Mouse (Mus musculus) lung, postnatal 36 days (tissue): ENCODE measurements at regions not wholly inside any gene's neighbourhood (a gene's known extent, or its start where the extent isn't known, plus 50 kb on each side); places are given as distances from the start of the nearest gene placed in this dataset.
A peak's percentile ranks its signal among the peaks of the same experiment; 100 is the strongest.

Source experiments
- DNase-seq: peaks from one replicate; pipeline ENCODE4 v3.0.0; 2022; ENCODE audit warnings: mixed read lengths

DNA sequence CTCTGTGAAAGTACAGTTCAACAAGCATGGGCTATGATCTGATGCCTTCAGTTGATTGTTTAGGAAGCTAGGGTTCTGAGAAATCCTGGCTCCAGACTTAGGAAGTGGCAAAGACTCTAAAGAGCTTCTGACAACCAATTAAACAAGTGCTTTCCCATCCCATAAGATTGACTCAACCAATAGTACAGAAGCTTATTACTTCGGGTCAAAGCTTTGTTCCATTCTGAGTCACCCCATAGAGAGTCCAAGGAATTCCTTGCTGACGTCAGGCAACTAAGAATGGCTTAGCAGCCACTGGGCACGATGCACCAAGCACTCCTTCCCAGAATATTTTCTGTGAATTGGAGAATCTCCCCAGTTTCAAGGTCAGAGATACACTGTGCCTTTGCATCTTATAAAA lies 59.0 kb upstream of the Ntm start:
- no peak for DNase-seq

DNA sequence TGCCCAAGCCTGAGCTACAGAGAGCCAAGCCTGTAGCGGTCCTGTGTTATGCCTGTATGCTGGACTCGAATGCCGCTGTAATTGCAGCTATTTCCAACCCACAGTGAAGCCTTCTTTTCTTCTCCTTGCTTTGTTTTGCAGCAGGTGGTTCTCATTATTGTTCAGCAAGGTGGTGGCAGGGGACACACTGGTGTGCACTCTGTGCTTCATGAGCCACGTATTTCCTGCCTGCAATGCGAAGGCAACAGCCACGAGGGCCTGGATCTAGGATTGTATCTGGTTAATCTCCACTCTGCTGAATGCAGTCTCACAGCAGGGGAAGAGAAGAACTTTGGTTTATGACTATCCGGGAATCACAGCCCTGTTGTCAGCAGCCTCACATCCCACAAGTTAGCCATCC lies 62.3 kb upstream of the Ntm start:
- DNase-seq, result no peak

DNA sequence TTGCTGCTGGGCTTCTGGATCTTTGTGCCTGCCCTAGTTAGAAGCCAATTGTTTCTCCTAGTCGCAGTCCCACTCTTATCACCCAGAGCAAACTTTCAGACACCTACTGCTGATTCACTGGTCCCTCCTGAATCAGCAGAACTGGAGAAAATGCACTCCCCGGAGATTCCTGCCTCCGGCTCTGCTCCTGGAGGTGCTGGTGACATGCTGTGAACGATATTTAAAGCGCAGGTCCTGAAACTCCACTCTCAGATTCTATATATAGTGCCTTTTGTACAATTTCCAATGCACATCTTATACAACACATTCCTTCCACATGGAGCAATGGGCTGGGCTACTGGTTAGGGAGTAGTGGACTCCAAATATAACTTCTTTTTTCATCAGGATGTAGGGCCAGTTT lies 64.0 kb upstream of the Ntm start:
- no peak for DNase-seq

DNA sequence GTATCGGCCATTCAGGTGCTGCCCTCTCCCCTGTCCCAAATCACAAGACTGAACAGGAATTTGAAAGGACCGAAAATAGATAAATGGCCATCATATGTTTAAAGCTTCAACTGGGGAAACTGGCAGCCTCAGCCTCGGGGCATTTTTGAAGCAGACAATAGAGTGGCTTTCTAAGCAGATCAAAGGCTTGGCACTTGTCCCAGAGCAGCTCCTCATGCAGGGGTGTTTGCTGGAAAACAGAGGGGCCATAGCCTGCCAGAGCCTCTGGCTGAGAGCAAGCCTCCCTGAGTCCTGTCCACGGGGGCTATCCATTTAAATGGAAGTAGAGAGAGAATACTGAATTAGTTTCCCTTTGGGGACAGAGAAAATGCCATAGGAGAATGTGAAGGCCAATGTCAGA lies 77.5 kb upstream of the Ntm start:
- DNase-seq, result no peak

DNA sequence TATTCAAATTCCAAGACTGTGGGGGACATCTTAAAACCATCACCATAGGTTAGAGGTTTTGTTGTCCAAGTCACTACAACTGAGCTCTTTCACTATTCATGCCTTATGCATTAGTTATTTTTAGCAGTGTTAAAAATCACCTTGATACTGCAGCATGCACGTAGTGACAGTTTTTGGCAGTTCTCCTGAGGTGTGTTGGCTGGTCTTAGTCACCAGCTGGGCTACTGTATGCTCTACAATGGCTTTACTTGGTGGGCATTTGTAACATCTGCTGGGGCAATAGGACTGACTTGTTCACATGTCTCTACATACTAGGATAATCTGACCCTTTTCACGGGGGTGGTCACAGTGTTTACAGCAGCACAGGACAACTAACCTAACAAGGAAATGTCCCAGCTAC lies 101.6 kb upstream of the Ntm start:
- DNase-seq, result no peak

DNA sequence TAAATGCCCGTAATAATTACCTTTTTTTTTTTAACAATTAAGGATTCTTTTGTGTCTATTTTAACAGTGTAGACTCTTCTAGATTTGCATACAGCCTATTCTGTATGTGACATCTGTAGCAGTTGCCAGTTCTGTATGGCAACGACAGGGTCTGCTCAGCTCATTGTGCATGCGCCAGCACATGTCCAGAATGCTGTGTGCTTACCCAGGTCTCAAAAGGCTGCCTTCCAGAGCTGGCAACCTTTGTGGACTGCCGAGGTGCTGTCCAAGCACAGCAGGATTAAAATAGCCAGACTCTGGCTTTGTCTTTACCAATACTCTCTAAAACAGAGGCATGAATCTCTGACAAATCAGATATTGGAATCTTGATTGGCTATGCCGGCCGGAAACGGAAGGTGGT lies 105.0 kb upstream of the Ntm start:
- no peak for DNase-seq

DNA sequence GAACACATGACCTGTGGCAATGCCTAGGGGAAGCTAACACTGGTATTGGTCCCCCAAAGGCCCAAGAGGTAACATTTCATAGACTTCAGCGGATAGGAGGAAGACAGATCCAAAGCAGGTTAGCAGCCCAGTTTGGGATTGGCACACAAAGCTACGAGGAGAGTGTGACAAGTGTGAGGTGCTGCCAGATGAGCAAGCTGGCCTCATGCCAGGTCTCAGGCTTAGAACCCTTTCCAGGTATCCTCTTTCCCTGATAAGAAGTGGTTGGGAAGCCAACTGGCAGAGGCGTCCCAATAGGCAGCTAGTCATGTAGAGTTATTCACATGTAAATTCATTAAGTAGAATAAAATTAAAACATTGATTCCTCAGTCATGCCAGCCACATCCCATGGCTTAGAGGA lies 112.3 kb upstream of the Ntm start:
- no peak for DNase-seq

DNA sequence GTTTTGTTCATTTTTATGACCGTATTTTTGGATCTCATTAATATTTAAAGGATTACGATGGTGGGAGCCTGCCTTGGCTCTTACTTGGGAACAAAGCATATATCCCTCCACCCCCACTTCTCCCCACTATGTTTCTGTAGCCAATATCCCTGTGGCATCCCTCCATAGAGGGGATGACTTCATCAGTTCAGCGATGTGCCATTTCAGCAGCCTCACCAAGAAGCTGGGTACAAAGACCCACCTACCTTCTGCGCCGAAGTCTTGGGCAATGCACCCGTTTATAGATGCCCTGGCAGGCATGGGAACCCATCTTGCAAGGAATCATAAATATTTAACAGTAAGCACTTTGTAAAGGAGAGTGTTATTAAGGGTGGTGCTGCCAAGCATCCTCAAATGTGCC lies 113.1 kb upstream of the Ntm start:
- no peak for DNase-seq

DNA sequence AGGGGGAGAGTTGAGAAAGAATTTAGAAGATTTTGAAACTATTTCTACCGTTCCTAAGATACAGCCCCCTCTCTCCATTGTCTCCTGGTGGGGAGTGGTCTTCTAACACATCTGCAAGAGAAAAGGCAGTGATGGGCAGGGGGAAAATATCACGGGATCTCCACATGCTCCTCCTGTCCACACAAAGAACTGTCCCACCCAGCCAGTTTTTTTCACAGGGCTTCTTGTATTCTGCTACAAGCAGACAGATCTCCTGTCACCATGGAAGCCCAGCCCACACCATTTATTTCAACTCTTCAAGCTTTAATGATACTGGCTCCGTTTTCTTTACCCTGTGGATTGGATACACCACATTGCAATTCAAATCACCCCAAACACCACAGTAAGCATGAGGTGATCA lies 113.5 kb upstream of the Ntm start:
- no peak for DNase-seq

DNA sequence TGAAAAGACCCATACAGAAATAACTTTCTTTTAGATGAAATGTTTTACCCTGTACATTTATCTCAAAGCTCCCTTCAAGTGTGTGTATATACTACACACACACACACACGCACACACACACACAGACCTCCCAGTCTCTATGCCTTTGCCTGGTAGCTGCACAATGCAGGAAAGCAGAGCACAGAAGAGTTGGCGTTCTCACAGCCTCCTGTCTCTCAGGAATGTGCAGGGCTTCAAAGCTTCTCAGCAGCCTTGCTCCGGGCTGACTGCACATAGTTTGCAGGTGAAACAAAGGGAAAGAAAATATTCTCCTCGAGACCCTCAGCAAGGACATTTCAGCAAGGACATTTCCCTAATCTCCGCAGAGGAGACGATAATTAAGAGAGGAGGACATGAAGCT lies 139.0 kb upstream of the Ntm start:
- DNase-seq, result no peak

DNA sequence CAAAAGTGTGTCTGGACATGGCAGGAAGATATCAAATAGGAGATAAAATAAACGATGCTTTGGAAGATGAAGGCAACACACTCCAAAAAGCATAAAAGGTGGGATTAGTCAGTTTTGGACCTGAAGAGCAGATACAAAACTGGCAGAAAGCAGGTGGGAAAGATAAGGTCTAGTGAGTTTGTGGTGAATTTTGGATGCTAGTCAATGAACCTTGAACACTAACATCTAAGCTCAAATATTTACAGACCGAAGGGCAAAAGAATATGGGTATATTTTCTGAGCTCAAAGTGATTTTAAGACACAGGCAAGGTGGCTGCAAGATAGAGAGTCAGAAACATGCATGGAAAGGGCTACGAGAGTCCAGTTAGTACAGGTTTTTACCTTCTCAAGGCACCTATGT lies 159.4 kb upstream of the Ntm start:
- DNase-seq, result no peak

DNA sequence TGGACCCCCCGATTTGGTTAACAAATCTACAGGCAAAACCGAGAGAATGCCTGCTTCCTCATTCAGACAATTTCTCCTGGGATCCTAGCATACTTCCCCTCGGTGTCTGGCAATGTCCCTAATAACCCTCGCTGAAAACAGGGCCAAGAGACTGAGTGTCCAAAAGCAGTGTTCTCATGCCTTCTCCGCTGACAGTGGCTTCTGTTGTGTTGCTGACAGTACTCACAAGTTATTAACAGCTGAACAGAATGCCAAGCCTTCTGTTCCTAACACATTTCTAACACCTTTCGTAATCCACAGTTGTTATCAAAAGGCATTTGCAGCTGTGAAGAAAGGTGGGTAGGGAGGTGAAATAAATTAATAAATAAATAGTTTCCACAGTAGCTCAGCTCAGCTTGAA lies 166.2 kb upstream of the Ntm start:
- no peak for DNase-seq

DNA sequence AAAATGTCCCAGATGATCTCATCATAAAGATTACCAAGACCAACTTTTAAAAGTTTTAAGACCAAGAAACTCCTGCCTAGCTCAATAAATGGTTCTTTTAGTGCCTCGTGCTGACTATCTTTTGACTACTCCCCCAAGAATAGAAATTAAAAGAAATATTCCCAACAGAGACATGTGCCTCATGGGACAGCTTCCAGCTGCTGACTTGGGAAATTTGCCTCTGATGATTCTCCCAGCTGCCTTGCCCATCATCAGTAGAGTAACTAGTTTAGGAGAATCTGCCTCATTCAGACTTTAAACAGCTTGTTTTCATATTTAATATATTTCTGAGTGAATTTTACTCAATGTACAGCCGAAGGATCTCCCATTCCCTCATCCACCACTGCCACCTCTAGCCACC lies 168.7 kb upstream of the Ntm start:
- no peak for DNase-seq

DNA sequence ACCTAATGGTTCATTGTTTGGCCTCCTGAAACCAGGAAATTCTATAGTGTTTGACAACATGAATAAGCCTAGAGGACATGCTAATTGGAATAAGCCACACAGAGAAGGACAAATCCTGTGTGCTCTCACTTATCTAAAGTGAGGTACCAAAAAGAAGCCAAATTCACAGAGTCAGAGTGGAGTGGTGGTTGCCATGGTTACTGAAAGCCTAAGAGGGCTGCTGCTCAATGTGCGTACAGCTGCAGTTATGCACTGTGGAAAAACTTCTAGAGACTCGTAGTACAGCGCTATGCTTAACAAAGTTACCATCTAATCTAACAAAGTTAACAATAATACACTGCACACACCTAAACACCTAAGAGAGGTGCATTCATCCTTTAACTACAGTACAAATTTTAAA lies 171.4 kb upstream of the Ntm start:
- no peak for DNase-seq

DNA sequence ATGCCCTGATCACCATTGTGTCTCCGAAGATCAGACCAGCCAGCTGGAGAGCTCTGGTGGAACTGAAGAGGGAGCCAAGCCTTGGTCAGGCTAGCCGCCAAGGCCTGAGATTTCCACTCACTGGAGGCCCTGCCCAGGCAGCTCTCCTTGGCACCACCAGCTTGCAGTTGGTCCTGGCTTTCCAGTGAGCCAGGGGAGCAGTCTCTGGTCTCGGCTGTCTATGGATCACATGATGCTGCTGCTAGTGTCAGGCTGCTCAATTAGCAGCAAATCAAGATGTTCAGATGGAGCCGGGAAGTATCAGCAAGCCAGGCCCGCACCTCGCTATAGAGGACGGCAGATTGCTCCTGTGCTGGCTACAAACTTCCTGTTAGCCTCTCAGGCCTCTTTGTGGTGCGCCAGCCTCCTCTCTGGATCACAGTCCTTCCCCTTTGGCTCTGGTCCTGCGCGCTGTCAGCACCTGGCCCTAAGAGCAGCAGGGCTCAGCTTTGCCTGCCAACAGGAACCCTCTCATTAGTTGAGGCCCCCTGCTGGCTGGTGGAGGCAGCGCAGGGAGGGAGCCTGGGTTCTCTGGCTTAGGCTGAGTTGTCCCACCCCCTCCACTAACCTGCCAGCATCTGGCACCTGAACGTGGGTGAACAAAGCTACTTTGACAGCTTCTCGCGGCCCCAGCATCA lies 174.8 kb upstream of the Ntm start:
- peak; percentile 92 for DNase-seq

DNA sequence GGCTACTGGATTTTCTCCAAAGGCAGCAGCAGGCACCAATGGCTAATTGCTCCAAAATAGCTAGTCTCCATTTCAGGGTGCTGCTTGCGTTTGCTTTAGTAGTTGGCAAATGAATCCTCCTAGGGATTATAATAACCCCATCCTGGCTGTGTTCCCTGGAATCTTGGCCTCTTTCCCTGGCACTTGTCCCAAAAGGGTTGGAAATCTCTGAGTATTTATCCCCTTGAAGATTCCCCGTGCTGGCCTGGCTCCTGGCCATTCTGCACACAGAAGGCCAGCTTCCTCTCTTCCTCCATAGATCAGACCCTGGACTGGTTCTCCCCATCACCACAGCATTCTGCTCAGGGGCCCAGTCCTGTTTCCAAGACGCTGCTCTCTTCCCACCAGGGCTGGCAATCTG lies 177.2 kb upstream of the Ntm start:
- DNase-seq, result peak; percentile 74

DNA sequence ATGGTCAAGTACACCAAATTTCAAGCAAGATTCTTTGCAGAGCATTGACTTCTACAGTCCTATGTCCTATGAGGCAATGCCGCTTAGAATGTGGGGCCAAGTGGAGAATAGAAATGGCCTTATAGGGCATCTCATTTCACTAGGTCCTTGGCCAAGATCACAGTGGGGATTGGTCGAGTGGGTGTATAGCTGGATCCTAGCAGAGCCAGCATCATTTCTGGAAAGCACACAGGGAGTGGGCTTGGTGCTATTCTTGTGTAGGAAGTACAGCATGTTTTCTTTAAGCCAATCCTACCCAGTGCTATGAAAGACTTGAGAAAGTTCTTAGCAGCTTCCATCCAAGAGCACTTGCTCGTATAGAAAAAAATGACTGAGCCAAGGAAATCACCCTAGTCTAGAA lies 178.2 kb upstream of the Ntm start:
- no peak for DNase-seq

DNA sequence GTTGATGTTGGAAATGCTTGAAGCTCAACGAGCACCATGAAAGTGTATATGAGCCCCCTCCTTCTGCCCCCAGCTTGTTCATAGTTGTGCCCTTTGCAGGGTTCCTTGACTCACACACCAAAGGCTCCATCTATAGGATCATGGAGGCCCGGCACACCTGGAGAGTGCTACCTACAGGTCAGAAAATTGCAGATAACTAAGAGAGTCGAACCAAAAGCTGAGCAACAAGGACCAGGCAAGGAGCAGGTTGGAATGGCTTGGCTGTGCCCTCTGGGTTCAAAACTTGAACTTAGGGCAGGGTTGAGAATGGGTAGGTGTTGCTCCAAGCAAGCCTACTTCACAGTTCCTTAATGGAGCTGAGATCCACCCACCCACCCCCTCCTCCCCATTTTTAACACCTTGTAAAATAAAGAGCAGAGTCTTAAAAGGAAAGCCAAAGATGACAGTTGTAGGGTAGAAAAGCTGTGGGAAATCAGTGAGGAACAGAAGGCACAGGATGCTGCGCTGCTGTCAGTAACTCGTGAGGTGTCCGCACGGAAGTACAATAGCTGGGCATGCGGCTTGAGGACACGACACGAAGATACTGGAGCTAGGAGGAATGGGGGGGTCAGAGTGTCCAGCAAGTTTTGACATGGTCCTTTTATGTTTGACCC lies 180.0 kb upstream of the Ntm start:
- no peak for DNase-seq

DNA sequence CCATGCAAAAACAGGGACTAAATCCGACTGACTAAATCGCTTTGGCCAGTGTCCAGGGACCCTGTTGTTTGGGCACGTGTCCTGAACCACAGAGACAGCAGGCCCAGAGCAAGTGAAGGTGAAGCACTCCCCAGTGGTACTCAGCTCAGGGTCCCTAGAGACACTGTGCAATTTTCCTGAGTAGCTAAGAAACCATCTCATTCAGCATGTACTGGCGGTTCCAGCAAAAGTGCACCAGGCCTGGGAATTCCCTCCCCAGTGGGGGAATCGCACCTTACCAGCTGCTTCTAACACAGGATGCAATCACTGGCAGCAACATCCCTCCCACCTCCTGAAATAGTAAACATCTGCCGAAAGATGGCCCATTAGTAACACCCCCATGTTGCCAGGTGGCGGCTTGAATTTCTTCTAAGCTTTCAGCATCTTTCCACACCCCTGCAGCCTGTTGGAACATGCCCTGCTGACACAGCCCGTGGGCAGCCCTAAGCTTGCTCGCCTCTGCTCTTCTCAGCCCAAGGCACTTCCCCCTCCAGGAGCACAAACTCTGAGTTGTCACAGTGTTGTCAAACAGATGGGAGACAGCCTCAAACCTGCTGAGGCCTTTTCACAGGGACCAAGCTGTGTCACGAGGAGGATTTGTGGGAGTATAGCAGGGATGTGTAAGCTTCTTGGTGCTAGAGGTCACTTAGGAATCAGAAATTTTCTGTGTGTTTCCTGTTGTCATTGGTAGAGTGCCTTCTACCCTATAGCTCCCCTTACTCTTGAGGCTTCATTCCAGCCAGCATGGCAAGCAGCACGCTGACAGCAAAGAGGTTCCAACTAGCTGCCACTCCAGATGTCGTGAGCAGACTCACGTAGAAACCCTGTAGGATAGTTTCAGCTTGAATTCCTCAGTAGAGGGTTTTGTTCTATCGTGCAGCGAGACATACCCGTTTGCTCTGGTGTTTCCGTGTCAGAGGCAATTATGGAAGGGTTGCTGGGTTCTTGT lies 186.8 kb upstream of the Ntm start:
- DNase-seq, result no peak

DNA sequence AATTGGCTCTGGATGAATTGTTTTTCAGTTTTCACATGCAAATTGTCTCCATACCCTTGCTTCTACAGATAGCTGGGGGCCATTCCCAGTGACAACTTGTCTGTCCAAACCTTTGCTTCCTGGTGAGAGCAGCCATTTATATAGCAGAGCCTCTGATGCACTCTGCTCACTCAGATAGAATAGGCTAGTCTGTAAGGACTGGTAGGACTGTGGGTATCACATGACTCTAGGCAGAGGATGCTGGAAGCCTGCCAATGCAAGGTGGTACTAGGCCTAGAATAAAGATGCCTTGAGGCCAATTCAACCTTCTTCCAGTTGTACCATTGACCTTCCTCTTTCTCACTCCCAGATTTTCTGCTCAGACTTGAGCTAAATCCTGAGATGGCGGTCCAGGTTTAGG lies 188.2 kb upstream of the Ntm start:
- no peak for DNase-seq

DNA sequence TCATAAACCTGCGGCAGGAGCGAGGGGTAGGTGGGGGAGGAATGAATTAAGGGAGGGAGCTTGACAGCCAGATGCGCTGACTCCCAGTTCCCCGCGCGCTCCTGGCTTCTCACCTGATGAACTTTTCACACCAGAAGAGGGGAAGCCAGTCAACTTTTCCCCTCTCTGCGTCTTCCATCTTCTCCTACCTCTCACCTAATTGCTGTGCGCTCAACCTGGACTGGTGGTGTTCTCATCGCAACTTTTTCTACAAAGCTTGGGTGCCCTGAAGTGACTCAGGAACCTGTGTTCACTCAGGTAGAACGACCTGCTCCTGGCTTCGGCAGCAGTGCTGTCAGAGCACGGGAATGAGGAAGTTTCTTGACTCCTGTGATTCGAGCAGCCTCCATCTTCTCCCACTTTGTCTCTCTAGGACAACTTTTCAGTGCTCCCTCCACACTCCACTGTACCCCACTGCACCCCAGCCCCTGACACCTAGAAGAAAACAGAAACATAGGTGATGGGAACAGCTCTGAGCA lies 203.4 kb upstream of the Ntm start:
- DNase-seq, result no peak

DNA sequence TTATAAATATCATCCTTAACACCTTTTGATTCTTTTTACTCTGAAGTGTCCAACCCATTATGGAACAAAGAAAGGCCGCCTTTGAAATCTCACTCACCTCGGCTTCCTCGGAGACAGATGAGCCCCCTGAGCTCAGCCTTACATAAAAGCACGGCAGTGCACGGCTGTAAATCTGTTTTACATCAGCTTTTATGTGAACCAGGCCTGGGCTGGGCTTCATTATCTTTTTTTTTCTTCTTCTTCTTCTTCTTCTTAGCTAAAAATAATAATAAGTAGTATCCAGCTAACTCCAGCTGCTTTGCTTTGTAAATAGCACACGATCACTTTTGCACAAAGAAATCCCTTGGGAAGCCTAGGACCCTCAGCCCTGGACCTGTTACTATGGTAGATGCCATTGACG lies 204.3 kb upstream of the Ntm start:
- no peak for DNase-seq

DNA sequence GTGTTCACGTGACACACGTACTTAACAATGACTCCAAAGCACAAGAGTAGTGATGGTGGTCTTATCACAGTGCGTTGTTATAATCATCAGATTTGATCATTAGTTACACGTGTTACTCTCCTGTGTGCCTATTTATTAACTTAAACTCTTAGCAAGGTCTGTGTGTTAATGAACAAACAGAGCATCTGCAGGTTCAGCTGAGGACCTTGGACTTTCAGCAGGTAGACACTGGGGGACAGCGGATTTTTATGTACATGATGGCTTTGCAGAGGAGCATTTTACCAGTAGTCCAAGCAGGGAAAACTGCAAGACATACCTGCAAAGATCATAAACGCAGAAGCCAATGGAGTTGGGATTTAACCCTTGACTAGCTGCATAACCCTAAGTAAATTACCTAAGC lies 211.7 kb upstream of the Ntm start:
- no peak for DNase-seq

DNA sequence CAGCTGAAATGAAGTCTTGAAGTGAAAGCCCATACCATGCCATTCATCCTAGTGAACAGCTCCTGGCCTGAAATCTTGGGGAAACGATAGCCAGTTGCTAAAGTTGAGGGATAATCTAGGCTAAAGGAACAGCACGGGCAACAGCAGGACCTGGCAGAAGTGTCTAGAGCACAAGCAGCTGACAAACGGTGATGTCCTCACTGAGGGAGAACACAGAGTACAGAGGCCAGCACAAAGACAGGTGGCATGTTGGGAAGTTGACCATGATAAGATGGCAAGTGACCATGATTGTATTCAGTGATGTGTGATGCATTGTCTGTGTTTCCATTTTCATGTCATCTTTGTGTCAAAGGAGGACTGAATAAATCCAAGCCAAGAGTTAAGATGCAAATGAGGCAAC lies 212.4 kb upstream of the Ntm start:
- no peak for DNase-seq
